Mouse (Mus musculus) limb, embryonic 15.5 days (tissue): Measurements from ENCODE around the gene Rab3gap2. TPM values are rescaled to one million over a fixed set of nuclear protein-coding genes. Genes with fewer than 3 reads are reported as not detected.

Experiments
- ATAC-seq: fragments of 200-750 bp; cut with Nextera tagmentation; 2 replicates; pipeline ENCODE4 v1.8.0; 2017; ENCODE audit warnings: low read depth, moderate TSS enrichment; ENCODE audit not compliant: insufficient number of reproducible peaks, low FRiP score, low TSS enrichment
- H3K27ac ChIP-seq: fragments of 300-500 bp; sonication (generic); 2 replicates; pipeline ENCODE4 v1.5.1; 2015; ENCODE audit warnings: moderate library complexity, mild to moderate bottlenecking, inconsistent platforms
- H3K27me3 ChIP-seq: fragments of 300-500 bp; sonication (generic); 2 replicates; pipeline ENCODE4 v1.6.1; 2015; ENCODE audit warnings: inconsistent platforms
- H3K36me3 ChIP-seq: fragments of 300-500 bp; sonication (generic); 2 replicates; pipeline ENCODE4 v1.6.1; 2015; ENCODE audit warnings: inconsistent platforms
- H3K4me1 ChIP-seq: fragments of 300-500 bp; sonication (generic); 2 replicates; pipeline ENCODE4 v1.6.1; 2015; ENCODE audit warnings: inconsistent platforms
- H3K4me2 ChIP-seq: fragments of 300-500 bp; sonication (generic); 2 replicates; pipeline ENCODE4 v1.6.1; 2015; ENCODE audit warnings: mild to moderate bottlenecking, inconsistent platforms
- H3K4me3 ChIP-seq: fragments of 300-500 bp; sonication (generic); 2 replicates; pipeline ENCODE4 v1.5.1; 2015; ENCODE audit warnings: mild to moderate bottlenecking, inconsistent platforms
- H3K9ac ChIP-seq: fragments of 300-500 bp; sonication (generic); 2 replicates; pipeline ENCODE4 v1.6.1; 2015; ENCODE audit warnings: inconsistent platforms
- H3K9me3 ChIP-seq: fragments of 300-500 bp; sonication (generic); 2 replicates; pipeline ENCODE4 v1.6.1; 2016; ENCODE audit warnings: inconsistent platforms
- WGBS: fragments of 180-500 bp; shearing (Covaris S2); methylation state at CpG from one replicate; pipeline ENCODE4 v1.1.7; 2015; 5-methylcytosine and 5-hydroxymethylcytosine counted together
- polyA plus RNA-seq: library from polyadenylated mRNA; unstranded; fragments of >200 nt; fragmentation: Nextera tagmentation; extraction: Ambion mirVana; gene quantifications from 2 replicates; pipeline ENCODE4 v1.2.1, GENCODE M21; 2015

Gene Rab3gap2
- polyA plus RNA-seq, 1 experiment from 2014 or later, result 23.7 TPM

- no peaks in the 10 kb centered on the region for H3K27me3 ChIP-seq
- no peak overlapping the region for H3K4me2 ChIP-seq
- H3K9ac ChIP-seq, result no peak overlapping the region
- no peak overlapping the region for H3K4me3 ChIP-seq
- H3K4me1 ChIP-seq, result peaks cover 7% of the 10 kb centered on the region; the same call in 1 of the 2 replicates
- H3K27ac ChIP-seq, result no peak overlapping the region; the same call in 1 of the 2 replicates
- H3K36me3 ChIP-seq, result peaks cover 15% of the 10 kb centered on the region; the same call in 1 of the 2 replicates
- ATAC-seq, result 0 out of 2 replicates have a peak, but pooled peaks have one; percentile 58
- 45% methylated on average over 7 of the region's 7 CpGs for WGBS
- H3K9me3 ChIP-seq, result no peaks in the 10 kb centered on the region
Measured at GRCm38 (mm10) chr1:185229406-185230201, 25.7 kb downstream of the Rab3gap2 start.

DNA sequence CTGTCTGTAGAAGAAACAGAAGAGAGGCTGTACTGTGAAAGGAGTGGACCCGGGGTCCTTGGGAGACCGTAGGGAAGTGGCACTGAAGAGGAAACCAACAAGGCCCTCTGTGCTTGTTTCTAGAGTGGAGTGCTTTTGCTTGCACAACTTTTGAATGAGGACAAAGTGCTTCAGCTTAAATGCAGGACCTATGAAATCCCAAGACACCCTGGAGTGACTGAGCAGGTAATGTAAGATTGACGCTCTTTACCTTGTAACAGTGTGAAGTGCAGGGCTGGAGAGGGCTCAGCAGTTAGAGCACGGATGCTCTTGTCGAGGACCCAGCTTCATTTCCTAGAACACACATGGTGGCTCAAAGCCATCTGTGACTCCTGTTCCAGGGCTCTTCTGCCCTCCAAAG, 31.9 kb downstream of the Rab3gap2 start:
- no peak overlapping the region for H3K9ac ChIP-seq
- no peak overlapping the region for H3K4me2 ChIP-seq
- H3K36me3 ChIP-seq, result peaks cover 49% of the 10 kb centered on the region
- H3K27ac ChIP-seq, result no peak overlapping the region
- no peak overlapping the region for H3K4me3 ChIP-seq
- H3K9me3 ChIP-seq, result no peaks in the 10 kb centered on the region
- WGBS, result 92% methylated on average over 5 of the region's 5 CpGs
- no peak for ATAC-seq
- H3K4me1 ChIP-seq, result no peaks in the 10 kb centered on the region
- no peaks in the 10 kb centered on the region for H3K27me3 ChIP-seq

DNA sequence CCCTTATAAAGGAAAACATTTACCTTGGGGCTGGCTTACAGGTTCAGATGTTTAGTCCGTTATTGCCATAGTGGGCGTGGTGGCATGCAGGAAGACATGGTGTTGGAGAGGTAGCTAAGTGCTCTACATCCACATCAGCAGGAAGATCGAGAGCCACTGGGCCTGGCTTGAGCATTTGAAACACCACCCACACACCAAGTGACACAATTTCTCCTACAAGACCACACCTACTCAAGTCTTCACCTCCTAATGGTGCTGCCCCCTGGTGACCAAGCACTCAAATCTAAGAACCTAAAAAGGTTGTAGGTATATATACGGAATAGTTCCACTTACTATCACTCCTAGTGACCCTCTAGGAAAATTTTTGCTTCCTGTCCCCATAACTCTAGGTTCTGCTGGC, 32.6 kb downstream of the Rab3gap2 start:
- ATAC-seq, result no peak
- Histone ChIP-seq H3K4me2 (no peak overlapping the region), H3K27ac (no peak overlapping the region), H3K9me3 (no peaks in the 10 kb centered on the region), H3K4me3 (no peak overlapping the region), H3K9ac (no peak overlapping the region), H3K36me3 (peaks cover 56% of the 10 kb centered on the region), H3K4me1 (no peaks in the 10 kb centered on the region), H3K27me3 (no peaks in the 10 kb centered on the region)
- WGBS, result 82% methylated on average over 4 of the region's 4 CpGs

GRCm38 (mm10) chr1:185243013-185243412, 39.1 kb downstream of the Rab3gap2 start:
- Histone ChIP-seq H3K27me3 (no peaks in the 10 kb centered on the region), H3K4me1 (peaks cover 12% of the 10 kb centered on the region; the same call in 1 of the 2 replicates), H3K9ac (no peak overlapping the region), H3K4me2 (no peak overlapping the region), H3K9me3 (no peaks in the 10 kb centered on the region), H3K36me3 (peaks cover 80% of the 10 kb centered on the region), H3K4me3 (no peak overlapping the region), H3K27ac (no peak overlapping the region)
- WGBS, result 88% methylated on average over 8 of the region's 8 CpGs
- ATAC-seq, result no peak

GRCm38 (mm10) chr1:185245456-185245855, 41.5 kb downstream of the Rab3gap2 start:
- peaks cover 12% of the 10 kb centered on the region; the same call in 1 of the 2 replicates for H3K4me1 ChIP-seq
- no peak overlapping the region for H3K27ac ChIP-seq
- peaks cover 85% of the 10 kb centered on the region for H3K36me3 ChIP-seq
- no peak overlapping the region for H3K9ac ChIP-seq
- 69% methylated on average over 7 of the region's 7 CpGs for WGBS
- no peak for ATAC-seq
- no peaks in the 10 kb centered on the region for H3K9me3 ChIP-seq
- H3K4me3 ChIP-seq, result no peak overlapping the region
- no peaks in the 10 kb centered on the region for H3K27me3 ChIP-seq
- no peak overlapping the region for H3K4me2 ChIP-seq

DNA sequence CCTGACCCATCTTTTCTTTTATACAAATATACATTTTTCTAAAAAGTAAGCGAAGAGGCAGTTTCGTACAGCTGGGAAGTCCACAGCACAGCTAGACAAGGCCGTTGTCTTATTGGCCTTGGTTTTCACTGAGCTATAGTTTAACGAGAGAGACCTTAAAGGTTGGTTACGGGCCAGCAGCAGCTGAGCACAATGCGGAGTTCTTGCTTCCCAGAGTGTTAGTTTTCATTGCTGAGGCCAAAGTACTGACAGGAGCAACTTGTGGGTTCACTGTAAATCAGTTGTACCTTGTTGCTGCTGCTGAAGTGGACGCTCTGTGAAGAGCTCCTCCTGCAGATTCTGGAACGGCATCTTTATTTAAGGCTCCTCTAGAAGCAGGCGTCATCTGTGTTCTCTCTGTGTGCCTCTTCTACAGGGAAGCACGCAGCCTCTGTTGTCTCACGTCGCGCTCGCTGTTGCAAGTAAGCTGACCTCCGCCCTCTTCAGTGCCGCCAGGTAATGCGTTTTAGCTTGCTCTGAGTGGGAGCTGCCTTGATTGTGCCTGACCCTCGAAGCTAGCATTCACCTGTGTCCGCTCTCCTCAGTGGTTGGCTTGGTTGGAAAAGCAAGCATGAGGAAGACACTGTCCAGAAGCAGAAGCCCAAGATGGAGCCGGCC, 43.6 kb downstream of the Rab3gap2 start:
- ATAC-seq, result no peak
- 72% methylated on average over 20 of the region's 20 CpGs for WGBS
- Histone ChIP-seq H3K27me3 (no peaks in the 10 kb centered on the region), H3K27ac (peak overlapping the region; percentile 65), H3K36me3 (peaks cover 85% of the 10 kb centered on the region), H3K9ac (no peak overlapping the region), H3K4me2 (no peak overlapping the region), H3K9me3 (no peaks in the 10 kb centered on the region), H3K4me1 (peaks cover 12% of the 10 kb centered on the region; the same call in 1 of the 2 replicates), H3K4me3 (no peak overlapping the region)

DNA sequence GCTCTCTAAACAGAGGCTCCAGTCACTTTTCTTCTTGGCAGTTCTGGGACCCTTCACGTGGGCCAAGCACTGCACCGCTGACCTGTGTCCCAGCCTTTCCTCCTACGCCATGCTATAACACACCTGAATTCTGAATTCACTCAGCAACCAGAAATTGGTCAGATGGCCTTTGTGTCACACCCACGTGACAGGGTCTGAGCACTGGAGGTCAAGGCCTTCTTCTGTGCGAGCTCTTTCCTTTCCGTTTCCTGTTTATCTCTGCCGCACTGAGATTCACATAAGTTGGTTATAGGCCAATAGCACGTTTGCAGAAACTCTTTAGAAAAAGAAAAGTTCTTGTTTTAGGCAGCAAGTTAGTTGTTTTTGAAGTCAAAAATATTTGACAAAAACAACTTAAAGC, 44.8 kb downstream of the Rab3gap2 start:
- ATAC-seq, result no peak
- no peaks in the 10 kb centered on the region for H3K9me3 ChIP-seq
- H3K36me3 ChIP-seq, result peaks cover 85% of the 10 kb centered on the region
- no peak overlapping the region for H3K9ac ChIP-seq
- peaks cover 12% of the 10 kb centered on the region; the same call in 1 of the 2 replicates for H3K4me1 ChIP-seq
- H3K27ac ChIP-seq, result no peak overlapping the region
- H3K4me2 ChIP-seq, result no peak overlapping the region
- H3K4me3 ChIP-seq, result no peak overlapping the region
- WGBS, result 87% methylated on average over 8 of the region's 8 CpGs
- no peaks in the 10 kb centered on the region for H3K27me3 ChIP-seq

GRCm38 (mm10) chr1:185252351-185252750, 48.4 kb downstream of the Rab3gap2 start:
- H3K27ac ChIP-seq, result no peak overlapping the region
- H3K36me3 ChIP-seq, result peaks cover 79% of the 10 kb centered on the region
- no peak overlapping the region for H3K4me3 ChIP-seq
- WGBS, result 82% methylated on average over 3 of the region's 3 CpGs
- no peak overlapping the region for H3K4me2 ChIP-seq
- no peaks in the 10 kb centered on the region for H3K27me3 ChIP-seq
- peaks cover 6% of the 10 kb centered on the region; the same call in 1 of the 2 replicates for H3K4me1 ChIP-seq
- H3K9ac ChIP-seq, result no peak overlapping the region
- H3K9me3 ChIP-seq, result no peaks in the 10 kb centered on the region
- ATAC-seq, result no peak

DNA sequence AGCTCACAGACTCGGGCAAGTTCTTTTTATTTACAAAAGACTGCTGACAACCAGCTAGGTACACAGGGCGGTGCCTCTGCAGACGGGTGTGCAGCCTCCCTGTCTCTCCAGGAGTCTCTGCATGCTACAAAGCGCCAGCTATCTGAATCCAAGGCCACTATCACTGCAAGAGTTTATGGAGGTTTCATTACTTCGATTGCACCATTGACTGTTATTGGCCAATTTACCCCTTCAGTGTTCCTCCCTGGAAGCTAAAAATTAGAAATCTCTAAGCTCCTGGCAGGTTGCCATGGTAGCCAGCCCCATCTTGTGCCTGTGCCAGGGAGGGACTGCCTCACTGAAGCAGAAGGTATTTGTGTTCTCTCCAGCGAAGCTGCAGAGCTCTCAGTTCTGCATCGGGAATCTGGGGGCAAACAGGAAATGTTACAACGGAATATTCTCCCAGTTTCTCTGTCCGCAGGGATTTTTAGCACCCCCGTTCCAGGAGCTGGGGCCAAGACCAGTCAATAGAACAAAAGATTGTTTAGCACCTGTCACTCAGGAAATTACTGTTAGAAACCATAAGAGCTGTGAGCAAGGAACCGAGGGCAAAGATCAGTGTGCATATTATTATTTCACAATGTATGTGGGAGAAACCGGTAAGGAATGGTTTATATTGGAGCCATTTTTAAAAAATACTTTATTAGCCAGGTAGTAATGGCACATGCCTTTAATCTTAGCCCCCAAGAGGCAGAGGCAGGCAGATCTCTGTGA, 49.4 kb downstream of the Rab3gap2 start:
- ATAC-seq, result no peak
- Histone ChIP-seq H3K4me1 (no peaks in the 10 kb centered on the region), H3K9ac (no peak overlapping the region), H3K36me3 (peaks cover 71% of the 10 kb centered on the region), H3K9me3 (no peaks in the 10 kb centered on the region), H3K4me3 (no peak overlapping the region), H3K27ac (no peak overlapping the region), H3K27me3 (no peaks in the 10 kb centered on the region), H3K4me2 (no peak overlapping the region)
- 72% methylated on average over 12 of the region's 12 CpGs for WGBS

- H3K36me3 ChIP-seq, result peaks cover 69% of the 10 kb centered on the region
- H3K27me3 ChIP-seq, result no peaks in the 10 kb centered on the region
- H3K27ac ChIP-seq, result no peak overlapping the region
- no peak overlapping the region for H3K4me2 ChIP-seq
- H3K4me1 ChIP-seq, result no peaks in the 10 kb centered on the region
- no peak overlapping the region for H3K9ac ChIP-seq
- H3K4me3 ChIP-seq, result no peak overlapping the region
- H3K9me3 ChIP-seq, result no peaks in the 10 kb centered on the region
- WGBS, result 96% methylated on average over 12 of the region's 12 CpGs
- no peak for ATAC-seq
Measured at GRCm38 (mm10) chr1:185255336-185255735, 51.4 kb downstream of the Rab3gap2 start.

- Histone ChIP-seq H3K9me3 (no peaks in the 10 kb centered on the region), H3K4me3 (no peak overlapping the region), H3K27ac (no peak overlapping the region), H3K4me2 (no peak overlapping the region), H3K4me1 (no peaks in the 10 kb centered on the region), H3K9ac (no peak overlapping the region), H3K27me3 (no peaks in the 10 kb centered on the region), H3K36me3 (peaks cover 69% of the 10 kb centered on the region)
- ATAC-seq, result no peak
- WGBS, result 56% methylated on average over 3 of the region's 3 CpGs
Measured at GRCm38 (mm10) chr1:185256753-185257152, 52.8 kb downstream of the Rab3gap2 start.

DNA sequence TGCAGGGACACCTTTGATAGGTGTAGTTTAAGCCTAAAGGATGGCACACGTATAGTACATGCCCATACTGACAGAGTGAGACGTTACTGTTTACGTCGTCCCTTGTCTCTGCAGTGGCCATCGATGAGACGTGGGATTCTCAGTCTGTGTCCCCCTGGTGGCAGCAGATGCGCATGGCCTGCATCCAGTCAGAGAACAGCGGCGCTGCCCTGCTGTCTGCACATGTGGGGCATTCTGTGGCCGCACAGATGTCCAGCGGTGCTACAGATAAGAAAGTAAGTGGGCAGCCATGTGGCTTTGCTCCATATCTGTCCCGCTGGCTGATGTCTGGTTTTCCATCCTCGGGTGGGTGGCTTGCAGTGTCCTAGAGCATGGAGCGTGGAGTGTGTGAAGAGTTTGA, 58.6 kb downstream of the Rab3gap2 start:
- ATAC-seq, result no peak
- 62% methylated on average over 14 of the region's 14 CpGs for WGBS
- no peak overlapping the region for H3K4me2 ChIP-seq
- H3K27ac ChIP-seq, result no peak overlapping the region
- no peaks in the 10 kb centered on the region for H3K4me1 ChIP-seq
- H3K9me3 ChIP-seq, result no peaks in the 10 kb centered on the region
- H3K27me3 ChIP-seq, result no peaks in the 10 kb centered on the region
- no peak overlapping the region for H3K4me3 ChIP-seq
- no peak overlapping the region for H3K9ac ChIP-seq
- H3K36me3 ChIP-seq, result peaks cover 88% of the 10 kb centered on the region
